Mouse (Mus musculus): ENCODE data around the gene Sub1. TPM values are rescaled to one million over a fixed set of nuclear protein-coding genes. Genes with fewer than 3 reads are reported as not detected.

Sub1 gene
- polyA plus RNA-seq, 1 experiment from 2014 or later: 1,109 TPM

DNA sequence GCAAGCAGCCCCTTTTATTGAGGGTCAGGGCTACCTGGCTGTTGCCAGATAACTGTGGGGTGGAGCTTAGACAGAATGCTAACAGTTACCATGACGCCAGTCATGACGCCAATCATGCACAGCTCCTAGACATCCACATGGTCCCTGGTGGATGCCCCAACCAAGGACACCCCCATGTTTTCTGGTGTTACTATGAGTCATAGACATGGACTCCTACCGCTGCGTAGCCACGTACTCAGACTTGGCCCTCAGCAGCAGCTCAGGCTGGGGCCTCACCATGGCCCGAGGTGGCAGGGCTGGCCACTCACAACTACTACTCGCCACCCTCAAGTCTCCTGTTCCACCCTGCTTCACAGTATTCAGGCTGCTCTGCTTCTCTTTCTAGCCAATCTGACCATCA lies 45.6 kb downstream of the Sub1 start:
- Histone ChIP-seq H3K36me3 (ENCODE audit: control insufficient read depth, insufficient read depth, low read length) (no peaks in the 10 kb centered on the region), H3K9ac (ENCODE audit: low read length) (no peak overlapping the region), H3K27ac (replicated peaks; ENCODE audit: low read depth, low read length) (no peak overlapping the region), H3K9me3 (ENCODE audit: control insufficient read depth, low read length) (no peaks in the 10 kb centered on the region), H3K27me3 (ENCODE audit: control insufficient read depth, insufficient read depth, low read length) (no peaks in the 10 kb centered on the region), H3K4me3 (ENCODE audit: low read depth, low read length) (no peak overlapping the region), H3K4me2 (ENCODE audit: low read depth, severe bottlenecking) (no peak overlapping the region), H3K4me1 (ENCODE audit: control insufficient read depth, insufficient read depth, low read length) (no peaks in the 10 kb centered on the region)
- no peak for ATAC-seq (ENCODE audit: insufficient number of reproducible peaks, low FRiP score, low TSS enrichment, low read depth)
- WGBS: 92% methylated on average over 7 of the region's 7 CpGs
- DNase-seq (ENCODE audit: low spot score): no peak

DNA sequence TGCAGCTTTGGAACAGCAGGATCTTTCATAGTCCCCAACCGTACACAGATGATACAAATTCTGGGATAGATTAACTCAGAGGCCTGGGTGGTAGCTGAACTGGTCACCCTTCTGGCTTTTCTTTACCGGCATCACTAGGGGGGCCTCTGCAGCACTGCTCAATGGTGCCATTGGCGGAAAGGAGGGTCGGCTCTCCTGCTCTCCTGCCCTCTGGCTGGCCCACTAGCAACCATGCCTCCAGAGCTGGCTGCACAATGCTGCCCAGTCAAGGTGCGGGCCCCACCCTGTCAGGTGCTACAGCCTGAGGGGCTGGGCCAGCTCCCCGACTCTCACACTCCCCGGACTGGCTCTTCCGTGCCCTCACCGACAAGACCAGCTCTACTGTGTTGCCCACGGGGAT lies 46.6 kb downstream of the Sub1 start:
- DNase-seq (ENCODE audit: low spot score) (no peak), ATAC-seq (ENCODE audit: insufficient number of reproducible peaks, low FRiP score, low TSS enrichment, low read depth) (no peak)
- H3K27me3 ChIP-seq (ENCODE audit: control insufficient read depth, insufficient read depth, low read length): no peaks in the 10 kb centered on the region
- no peaks in the 10 kb centered on the region for H3K4me1 ChIP-seq (ENCODE audit: control insufficient read depth, insufficient read depth, low read length)
- no peak overlapping the region for H3K9ac ChIP-seq (ENCODE audit: low read length)
- no peak overlapping the region for H3K4me3 ChIP-seq (ENCODE audit: low read depth, low read length)
- no peaks in the 10 kb centered on the region for H3K9me3 ChIP-seq (ENCODE audit: control insufficient read depth, low read length)
- H3K4me2 ChIP-seq (ENCODE audit: low read depth, severe bottlenecking): no peak overlapping the region
- no peaks in the 10 kb centered on the region for H3K36me3 ChIP-seq (ENCODE audit: control insufficient read depth, insufficient read depth, low read length)
- H3K27ac ChIP-seq (replicated peaks; ENCODE audit: low read depth, low read length): no peak overlapping the region
- 90% methylated on average over 10 of the region's 10 CpGs for WGBS

DNA sequence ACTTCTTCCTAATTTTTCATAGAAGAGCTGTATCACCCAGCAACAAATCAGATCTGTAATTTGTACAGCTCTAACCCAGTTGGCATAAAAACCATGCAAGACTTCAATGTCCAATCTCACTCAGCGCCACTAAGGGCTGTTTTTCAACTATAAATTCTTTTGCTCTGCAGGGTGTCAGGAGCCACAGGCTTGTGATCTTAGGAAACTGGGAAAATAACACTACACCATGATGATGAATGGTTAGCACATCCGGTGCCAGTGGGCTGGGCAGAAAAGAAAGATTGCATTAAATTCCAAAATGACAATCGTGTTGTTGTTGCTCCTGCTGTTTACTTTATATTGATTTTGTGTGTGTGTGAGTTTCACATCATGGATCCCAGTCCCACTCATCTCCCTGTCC lies 47.3 kb downstream of the Sub1 start:
- Histone ChIP-seq H3K27me3 (ENCODE audit: control insufficient read depth, insufficient read depth, low read length) (no peaks in the 10 kb centered on the region), H3K4me3 (ENCODE audit: low read depth, low read length) (no peak overlapping the region), H3K9me3 (ENCODE audit: control insufficient read depth, low read length) (no peaks in the 10 kb centered on the region), H3K27ac (replicated peaks; ENCODE audit: low read depth, low read length) (no peak overlapping the region), H3K36me3 (ENCODE audit: control insufficient read depth, insufficient read depth, low read length) (no peaks in the 10 kb centered on the region), H3K4me1 (ENCODE audit: control insufficient read depth, insufficient read depth, low read length) (no peaks in the 10 kb centered on the region), H3K4me2 (ENCODE audit: low read depth, severe bottlenecking) (no peak overlapping the region), H3K9ac (ENCODE audit: low read length) (no peak overlapping the region)
- 89% methylated on average over 3 of the region's 3 CpGs for WGBS
- ATAC-seq (ENCODE audit: insufficient number of reproducible peaks, low FRiP score, low TSS enrichment, low read depth): no peak
- DNase-seq (ENCODE audit: low spot score): no peak

DNA sequence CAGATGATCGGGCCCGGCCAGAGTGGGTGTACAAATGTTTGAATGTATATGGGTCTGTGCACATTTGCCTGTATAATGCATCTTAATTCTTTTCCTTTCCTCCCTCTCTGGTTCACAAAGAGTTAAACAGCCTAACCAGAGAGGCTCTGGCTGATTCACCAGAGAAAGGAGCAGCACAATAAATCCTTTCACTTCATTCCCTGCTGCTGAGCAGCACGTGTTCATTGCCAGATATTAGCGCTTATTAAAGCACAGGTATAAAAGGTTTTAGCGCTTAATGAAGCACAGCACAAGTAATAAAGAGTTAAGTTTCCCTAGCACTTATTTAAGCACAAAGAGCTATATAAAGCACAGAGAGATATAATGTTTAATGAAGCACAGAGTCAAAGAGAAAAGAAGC lies 55.9 kb downstream of the Sub1 start:
- DNase-seq (ENCODE audit: low spot score) (no peak), ATAC-seq (ENCODE audit: insufficient number of reproducible peaks, low FRiP score, low TSS enrichment, low read depth) (no peak)
- Histone ChIP-seq H3K4me3 (ENCODE audit: low read depth, low read length) (no peak overlapping the region), H3K4me1 (ENCODE audit: control insufficient read depth, insufficient read depth, low read length) (no peaks in the 10 kb centered on the region), H3K36me3 (ENCODE audit: control insufficient read depth, insufficient read depth, low read length) (no peaks in the 10 kb centered on the region), H3K9me3 (ENCODE audit: control insufficient read depth, low read length) (no peaks in the 10 kb centered on the region), H3K4me2 (ENCODE audit: low read depth, severe bottlenecking) (no peak overlapping the region), H3K27ac (replicated peaks; ENCODE audit: low read depth, low read length) (no peak overlapping the region), H3K9ac (ENCODE audit: low read length) (no peak overlapping the region), H3K27me3 (ENCODE audit: control insufficient read depth, insufficient read depth, low read length) (no peaks in the 10 kb centered on the region)
- WGBS: 53% methylated on average over 5 of the region's 5 CpGs

Other genes starting within 250 kb of the Sub1 start
- gene Npr3, start 89.7 kb downstream of the Sub1 start, polyA plus RNA-seq (2014; fragmentation: Nextera tagmentation; extraction: Ambion mirVana): 1.8 and 2.2 TPM in 2 replicates
- gene Zfr, start 120.8 kb upstream of the Sub1 start, polyA plus RNA-seq (2014; fragmentation: Nextera tagmentation; extraction: Ambion mirVana): 128 and 135 TPM in 2 replicates
- gene Mtmr12, start 208.0 kb upstream of the Sub1 start, polyA plus RNA-seq (2014; fragmentation: Nextera tagmentation; extraction: Ambion mirVana): 24.8 TPM in 2 replicates

All from limb, embryonic 11.5 days (tissue).